Mouse (Mus musculus): ENCODE data around the gene 9830107B12Rik.

DNA sequence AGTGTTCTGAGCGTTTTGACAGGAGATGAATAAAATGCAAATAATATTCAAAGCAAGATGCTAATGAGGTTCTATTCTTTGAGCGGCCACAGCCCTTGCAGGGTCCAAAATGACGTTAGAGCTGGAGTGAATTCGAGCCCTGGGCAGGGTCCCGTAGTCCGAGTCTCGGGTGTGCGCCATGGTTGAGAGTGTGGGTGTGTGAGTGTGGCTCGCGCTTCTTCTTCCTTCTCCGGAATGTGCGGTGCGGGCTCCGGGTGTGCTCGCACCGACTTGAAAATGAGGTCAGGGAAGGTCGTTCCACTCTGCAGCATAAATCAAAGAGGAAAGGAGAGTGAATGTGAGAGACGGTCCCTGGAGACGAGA, 47.6 kb downstream of the 9830107B12Rik start:
- TF ChIP-seq CTCF (IDR thresholded peaks at IDR 0.05; ENCODE audit: extremely low read depth, insufficient read depth, insufficient read length, insufficient replicate concordance) (no peak), POLR2A (IDR thresholded peaks at IDR 0.05; ENCODE audit: low read depth, low read length) (no peak)
